Mouse (Mus musculus) megakaryocyte-erythroid progenitor cell, adult 5-6 weeks (primary cell): ENCODE measurements around the gene Mpzl3. TPM values are rescaled to one million over a fixed set of nuclear protein-coding genes. Genes with fewer than 3 reads are reported as not detected.

ENCODE experiments used
- ATAC-seq: replicated peaks from 2 replicates; pipeline ENCODE4 v1.8.0; 2016; ENCODE audit warnings: mild to moderate bottlenecking, inconsistent platforms; ENCODE audit not compliant: severe bottlenecking, poor library complexity, low FRiP score, low TSS enrichment
- total RNA-seq, 2 experiments: library from RNA; stranded (forward) in 1 of 2; stranded (reverse) in 1 of 2; fragments of 200-1000, 215-1000 nt in 1 of 2; fragments of >200 nt in 1 of 2; fragmentation: Nextera tagmentation in 1 of 2; gene quantifications; 2 replicates each; pipeline ENCODE4 v1.2.3; 2014 to 2017

The Mpzl3 gene
- total RNA-seq, 2 experiments from 2014 or later: not detected

DNA sequence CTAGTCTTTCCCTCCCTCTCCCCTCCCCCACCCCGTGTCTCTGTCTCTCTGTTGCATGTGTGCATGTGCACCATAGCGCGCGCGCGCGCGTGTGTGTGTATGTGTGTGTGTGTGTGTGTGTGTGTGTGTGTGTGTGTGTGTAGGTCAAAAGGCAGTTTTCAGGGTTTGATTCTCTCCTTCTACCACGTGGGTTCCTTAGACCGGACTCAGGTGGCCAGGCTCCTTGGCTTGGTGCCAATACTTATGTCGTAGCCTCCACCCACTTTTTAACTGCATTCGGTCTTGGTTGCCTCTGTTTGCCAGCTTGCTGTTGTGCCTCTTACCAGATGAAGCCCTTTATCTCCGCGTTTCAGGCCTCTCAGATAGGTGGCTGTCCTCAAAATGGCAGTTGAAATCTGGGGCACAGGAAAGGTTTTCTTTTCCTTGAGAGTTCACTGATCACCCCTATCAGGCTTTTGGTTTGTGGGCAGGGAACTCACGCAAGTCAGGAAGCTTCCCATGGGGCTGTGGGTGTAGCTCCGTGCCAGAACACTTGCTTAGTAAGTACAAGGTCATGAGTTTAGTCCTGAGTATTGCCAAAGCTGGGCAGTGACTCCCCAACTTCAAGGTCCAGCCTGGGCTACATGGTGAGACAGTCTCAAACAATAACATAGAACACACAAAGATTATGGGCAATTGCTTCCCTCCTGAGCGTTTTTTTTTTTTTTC, 13.7 kb upstream of the Mpzl3 start:
- ATAC-seq: peak; percentile 83

DNA sequence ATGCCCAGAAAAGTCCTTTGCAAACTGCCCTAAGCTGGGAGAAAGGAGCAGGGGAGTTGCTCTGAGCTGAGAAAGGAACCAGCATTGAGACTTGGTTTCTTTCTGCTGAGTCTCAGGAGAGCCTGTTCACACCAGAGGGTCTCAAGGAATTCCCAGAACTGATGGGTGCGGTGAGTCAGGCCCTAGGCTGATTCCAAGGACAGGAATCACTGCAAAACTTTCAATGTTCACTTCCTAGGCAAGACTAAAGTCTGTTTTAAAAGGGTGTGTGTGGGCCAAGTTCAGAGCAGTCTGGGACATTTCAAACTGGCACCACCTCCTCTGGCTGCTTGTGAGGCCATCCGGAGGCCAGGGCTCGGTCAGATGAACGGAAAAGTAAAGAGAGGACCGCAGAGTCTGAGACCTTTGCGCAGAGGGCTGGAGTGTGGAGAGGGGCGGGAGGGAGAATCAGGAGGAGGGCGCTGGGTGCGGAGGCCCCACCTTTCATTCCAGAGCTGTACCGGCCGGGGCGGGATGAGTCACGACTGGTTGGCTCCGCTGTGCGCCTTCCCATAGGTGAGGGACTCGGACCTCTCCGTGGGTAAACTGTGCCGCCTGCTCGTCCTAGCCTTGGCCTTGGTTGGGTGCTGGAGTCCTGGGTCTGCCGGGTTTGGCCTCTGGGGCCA, 12.8 kb upstream of the Mpzl3 start:
- no peak for ATAC-seq

DNA sequence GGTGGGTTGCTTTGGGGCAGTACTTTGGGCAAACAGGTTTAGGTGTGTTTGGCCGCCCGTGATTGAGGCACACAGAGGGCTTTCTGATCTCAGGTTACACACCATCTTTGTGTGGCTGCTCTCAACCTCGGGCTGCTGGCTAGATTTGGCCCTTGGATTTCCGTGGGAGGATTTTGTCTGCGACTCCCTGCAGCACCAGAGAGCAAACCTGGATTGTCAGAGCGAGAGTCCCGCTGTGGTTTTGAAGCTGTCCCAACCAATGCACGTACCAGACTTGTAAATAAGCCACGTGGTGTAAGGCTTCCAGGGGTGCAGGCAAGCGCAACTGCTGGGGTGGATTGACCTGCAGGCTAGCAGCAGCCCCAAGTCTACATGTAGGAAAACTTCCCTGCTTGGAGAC, 12.0 kb upstream of the Mpzl3 start:
- no peak for ATAC-seq

DNA sequence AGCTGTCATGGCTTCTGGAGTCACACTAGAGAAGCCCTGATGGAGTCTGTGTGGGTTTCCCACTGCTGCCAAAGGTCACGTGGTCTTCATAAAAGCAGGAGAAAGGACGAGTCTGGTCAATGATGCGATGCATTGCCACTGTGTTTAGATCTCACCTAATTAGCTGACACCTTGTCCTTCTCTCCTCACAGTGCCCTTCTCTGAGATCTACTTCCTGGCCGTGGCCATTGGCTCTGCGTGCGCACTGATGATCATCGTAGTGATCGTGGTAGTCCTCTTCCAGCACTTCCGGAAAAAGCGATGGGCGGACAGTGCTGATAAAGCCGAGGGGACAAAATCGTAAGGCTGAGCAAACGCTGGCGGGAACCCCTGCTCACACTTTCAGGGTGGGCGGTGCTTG, 8.0 kb upstream of the Mpzl3 start:
- ATAC-seq: no peak

DNA sequence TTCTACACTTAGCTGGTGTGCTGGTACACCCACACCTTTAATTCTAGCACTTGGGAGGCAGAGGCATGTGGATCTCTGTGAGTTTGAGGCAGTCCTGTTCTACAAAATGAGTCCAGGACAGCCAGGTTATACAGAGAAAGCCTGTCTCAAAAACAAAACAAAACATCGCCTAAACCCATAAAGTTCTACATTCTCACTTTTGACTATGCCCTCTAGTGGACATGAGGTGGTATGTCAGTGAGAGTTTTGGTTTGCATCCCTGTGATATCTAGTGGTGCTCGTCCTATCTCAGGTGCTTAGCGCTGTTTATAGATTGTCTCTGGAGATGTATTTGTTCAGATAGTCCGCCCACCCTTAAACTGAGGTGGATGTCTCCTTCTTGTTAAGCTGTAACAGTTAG, 6.5 kb upstream of the Mpzl3 start:
- no peak for ATAC-seq

DNA sequence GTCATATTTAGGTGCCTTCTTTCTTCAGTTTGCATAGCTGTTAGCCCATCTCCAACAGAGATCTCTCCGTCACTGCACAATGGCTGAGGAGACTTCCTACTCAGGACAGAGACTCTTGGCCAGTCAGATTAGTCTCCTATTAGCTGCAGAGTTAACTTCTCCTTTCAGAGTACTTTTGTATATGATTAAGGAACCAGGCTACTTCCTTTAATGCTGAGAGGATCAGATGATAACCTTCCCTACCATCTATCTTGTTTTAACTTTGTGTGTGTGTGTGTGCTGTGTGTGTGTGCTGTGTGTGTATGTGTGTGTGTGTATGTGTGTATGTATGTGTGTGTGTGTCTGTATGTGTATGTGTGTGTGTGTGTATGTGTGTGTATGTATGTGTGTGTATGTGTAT, 5.3 kb upstream of the Mpzl3 start:
- ATAC-seq: no peak

DNA sequence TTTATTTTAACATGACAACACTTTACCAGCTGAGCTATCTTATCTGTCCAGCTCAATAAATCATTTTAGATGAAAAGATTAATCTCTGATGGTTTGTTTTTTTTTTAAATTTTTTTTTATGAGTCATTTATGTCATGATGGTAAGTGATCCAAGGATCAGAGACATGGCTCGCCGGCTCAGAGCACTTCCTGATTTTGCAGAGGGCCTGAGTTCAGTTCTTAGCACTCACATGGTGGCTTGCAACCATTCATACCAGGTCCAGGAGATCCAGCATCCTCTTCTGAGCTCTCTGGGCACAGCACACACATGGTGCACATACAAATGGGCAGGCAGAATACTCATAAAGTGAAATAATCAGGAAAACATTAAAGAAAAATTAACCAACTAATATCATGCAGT, 4.7 kb upstream of the Mpzl3 start:
- no peak for ATAC-seq

DNA sequence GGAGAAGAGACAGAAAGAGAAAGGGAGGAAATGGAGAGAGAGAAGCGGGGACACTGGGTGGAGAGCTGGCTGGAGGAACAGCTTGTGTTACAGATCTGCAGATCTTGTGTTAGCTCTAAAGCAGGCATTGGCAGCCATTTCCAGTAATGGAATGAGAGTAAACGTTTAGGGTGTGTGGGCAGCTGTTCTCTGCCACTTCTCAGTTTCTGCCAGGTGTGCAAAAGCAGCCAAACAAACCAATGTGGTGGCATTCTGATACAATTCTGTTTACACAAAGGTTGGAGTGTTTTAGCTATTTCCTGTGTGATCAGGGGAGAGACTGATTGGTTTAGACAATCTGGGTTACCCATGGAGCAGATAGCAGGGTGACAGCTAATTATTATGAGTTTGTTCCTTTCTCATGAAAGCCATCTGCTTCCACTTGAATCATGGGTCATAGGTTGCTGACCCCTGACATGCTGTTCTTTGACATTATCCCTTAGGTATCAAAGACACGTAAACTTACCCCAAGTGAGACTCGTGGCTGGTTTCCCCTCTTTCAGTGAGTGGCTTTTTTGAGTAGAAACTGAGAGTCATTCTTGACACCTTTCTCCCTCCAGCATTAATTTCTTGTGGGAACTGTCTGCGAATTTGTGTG, 3.4 kb downstream of the Mpzl3 start:
- no peak for ATAC-seq

DNA sequence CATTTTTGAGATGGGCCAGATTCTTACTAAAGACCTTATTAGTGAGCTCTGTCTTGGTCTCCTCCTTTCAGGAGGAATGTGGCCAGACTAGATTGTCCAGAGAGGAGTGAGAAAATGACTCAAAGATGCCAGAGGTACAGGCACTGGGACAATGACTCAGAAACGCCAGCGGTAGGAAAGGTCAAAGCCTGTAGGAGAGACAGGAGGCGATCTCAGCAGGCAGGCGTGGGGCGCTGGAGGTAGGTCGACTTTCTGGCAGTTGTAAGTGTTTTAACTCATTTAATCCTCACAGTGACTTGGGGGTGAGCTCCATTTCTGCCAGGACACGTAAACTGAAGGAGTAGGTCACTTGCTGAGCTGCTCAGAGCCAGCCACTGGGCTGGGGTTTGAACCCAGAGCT, 5.2 kb downstream of the Mpzl3 start:
- ATAC-seq: no peak

DNA sequence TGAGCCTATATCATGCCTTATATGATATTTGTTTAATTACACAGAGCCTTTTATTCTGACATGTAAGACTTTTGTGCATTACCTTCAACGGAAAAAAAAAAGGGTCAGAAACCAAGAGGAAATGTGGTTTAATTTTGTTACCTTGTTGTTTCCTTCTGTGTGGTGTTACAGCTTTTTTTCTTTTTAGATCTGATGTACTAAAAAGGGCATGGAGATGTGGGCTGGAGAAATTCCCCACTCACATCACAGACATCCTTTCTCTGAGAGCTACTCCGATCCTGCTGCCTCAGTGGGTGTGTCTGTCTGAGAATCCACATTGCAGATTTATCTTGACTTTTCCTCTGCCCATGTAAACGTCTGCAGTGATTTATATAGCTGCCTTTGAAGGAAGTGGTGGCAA, 7.7 kb downstream of the Mpzl3 start:
- no peak for ATAC-seq

DNA sequence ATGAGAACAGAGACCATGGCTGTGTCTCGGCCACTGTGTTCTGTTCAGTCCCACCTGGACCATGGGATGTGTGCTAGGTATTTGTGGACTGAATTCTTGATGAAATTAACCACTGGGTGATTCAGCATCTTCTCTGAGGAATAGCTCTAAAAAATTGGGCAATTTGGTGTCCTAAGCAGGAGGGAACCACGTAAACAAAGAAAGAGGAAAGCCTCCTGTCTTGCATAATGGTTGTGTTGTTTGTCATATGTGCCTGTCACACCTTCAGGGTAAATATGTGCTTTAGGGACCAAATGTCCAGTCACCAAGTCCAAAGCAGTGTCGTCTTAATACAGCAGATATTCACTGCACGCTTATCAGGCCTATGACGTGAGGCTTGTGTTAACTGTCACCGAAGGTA, 9.4 kb downstream of the Mpzl3 start:
- no peak for ATAC-seq

DNA sequence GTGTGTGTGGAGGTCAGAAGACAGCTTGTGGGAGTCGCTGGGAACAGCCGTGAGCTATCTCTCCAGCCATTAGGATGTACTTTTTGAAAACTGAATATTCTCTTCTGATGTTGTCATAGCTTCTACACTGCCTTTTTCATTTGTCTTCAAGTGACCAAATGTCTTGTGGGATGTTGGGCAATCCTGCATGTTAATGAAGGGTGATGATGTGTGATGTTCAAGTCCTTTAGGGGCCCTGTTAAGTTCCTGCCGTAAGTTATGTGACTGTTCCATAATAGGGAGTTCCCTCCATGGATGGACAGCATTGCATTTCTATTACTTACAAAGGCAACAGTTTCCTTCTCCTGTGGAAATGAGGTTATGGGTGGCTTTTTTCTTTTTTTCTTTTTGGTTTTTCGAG, 11.7 kb downstream of the Mpzl3 start:
- ATAC-seq: no peak

DNA sequence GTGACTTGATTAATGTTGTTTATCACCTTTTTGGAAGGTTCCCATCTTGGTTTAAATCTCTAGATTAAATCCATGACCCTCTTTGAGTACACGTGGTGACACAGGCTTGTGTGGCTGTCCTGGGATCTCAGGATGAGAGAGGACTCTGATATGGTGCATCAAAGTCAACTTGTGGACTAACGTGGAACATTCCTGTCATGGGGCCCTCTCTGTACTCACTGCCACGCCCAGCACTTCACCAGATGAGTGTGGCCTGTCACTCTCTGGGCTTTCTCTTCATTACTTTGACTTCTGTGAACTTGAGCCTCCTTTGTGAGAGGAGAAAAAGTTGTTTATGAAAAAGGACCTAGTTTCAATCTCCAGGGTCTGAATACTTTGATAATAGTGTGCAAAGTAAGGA, 16.8 kb downstream of the Mpzl3 start:
- ATAC-seq: no peak

DNA sequence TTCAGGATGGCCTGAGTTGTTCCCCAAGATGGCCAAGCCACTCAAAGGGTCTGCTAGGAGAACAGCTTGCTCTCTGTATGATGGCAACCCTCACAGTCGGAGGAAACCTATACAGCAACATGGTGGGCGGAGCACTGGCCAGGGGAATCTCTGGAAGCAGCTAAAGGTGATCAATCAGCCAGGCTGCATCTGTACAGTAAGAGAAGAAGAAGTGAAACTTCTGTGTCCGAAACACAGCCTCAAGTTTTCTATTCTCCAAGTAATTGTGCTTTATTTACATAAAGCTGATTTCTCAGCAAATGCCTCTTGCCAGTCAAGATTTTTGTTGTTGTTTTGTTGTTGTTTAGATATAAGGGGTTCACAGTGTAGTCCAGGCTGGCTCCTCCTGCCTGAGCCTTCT, 22.9 kb downstream of the Mpzl3 start:
- no peak for ATAC-seq

DNA sequence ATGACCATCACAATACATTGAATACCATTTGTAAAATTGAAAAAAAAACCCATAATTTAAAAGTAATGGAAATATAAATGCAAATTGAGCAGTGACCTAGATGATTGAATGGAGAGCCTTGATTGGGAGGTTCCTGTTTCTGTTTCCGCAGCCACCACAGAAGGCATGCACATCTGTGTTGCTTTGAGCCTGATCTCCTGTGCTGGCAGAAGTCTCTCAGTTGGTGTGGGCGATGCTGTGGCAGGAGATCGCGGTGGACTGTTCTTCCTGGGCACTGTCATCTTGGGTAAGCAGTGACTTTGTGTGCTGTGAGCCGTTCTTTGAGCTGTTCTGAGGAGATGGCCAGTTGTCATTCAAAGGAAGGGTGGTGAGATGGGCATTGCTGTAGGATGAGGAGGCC, 24.0 kb downstream of the Mpzl3 start, which contains the start of gene Jaml:
Gene Jaml (plus strand): TSS at position 173 of the 400 bp plus-strand sequence.
- ATAC-seq: no peak

DNA sequence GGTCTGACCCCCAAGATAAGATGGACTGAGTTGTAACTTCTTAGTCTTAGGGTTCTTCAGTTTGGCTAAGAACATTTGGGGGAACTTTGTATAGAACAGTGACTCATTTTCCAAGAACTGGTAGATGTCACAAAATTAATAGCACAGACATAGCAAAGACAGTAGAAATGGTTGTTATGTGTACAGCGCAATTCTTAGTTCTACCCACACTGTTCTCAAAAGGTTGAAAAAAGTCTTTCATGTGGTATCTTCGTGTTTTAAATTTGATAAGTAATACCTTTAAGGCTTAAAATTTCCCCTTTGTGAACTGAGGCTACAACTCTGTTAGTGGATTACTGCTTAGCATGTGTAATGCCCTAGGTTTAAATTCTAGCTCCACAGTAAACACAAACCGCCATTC, 28.1 kb downstream of the Mpzl3 start:
- ATAC-seq: no peak

DNA sequence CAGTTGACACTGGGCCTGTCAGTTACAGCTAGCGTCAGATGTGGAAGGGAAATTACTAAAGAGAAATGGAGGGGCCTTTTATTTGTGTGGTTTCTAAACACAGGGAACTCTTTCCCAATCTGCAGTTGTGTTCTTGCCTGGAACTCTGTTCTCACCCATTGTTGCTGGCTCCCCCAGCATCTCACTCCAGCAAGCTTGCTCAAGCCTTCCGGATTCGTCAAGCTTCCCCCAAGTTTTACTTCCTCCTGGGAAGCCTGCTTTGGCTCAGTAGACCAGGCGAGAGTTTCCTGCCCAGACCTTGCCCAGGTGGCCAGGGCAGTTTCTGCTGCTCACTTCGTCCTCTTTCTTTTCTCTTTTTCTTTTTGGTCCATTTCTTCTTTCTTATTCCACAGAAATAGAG, 29.6 kb downstream of the Mpzl3 start:
- no peak for ATAC-seq

DNA sequence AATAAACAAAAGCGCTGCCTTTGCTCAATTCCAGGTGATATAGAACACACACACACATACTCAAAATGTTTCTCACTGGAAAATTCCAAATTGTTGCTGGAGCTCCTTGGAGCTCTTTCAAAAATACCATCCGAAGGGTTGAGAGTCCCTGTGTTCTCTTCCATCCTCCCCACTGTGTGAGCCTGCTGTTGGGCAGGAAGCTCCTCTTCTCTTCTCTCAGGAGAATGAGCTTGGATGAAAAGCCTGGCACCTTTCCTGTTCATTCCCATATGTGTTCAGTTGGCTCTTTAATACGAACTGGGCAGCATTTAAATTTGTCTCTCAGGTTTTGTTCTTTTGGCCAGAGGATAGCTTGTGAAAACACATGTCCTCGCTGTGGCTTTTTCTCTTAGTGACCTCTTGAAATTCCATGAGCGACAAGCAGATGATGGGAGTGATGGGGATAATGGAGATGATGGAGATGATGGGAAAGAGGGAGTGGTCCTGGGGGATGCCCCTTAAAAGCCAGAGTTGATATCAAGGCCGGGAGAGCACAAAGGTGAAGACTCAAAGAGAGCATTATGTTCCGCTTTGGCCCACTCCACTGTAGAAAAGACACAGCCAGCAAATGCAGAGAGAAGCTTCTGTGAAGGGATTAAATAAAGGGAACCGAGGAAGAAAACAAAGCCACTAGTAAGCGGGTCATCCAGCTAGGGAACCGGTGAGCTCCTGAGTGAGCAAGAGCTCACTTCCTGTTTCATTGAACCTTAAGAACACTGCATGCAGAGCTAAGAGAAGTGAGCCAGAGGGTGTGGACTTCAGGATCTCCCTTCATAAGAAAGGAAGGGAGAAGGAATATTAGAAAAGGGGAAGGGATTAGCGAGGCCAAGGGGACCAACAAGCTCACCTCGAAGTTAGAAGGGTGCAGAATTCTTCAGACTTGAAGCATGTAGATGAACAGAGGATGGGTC, 31.0 kb downstream of the Mpzl3 start:
- ATAC-seq: no peak

DNA sequence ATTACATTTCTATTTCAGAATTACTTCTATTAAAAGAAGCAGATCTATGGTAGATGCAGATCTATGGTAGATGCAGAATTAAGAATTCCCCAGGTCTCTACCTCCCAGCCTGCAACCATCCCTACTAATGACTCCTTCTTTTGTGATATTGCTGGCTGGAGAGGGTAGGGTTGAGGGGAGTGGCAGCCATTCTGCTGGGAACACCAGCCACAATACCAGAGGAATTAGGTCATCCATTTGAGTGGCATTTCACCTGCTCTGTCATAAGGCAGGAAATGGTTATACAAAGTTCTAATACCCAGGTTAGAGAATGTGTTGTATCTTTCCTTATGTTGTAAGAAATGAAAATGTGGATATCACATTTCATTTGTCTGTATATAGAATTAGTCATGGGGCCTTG, 33.1 kb downstream of the Mpzl3 start:
- ATAC-seq: no peak

DNA sequence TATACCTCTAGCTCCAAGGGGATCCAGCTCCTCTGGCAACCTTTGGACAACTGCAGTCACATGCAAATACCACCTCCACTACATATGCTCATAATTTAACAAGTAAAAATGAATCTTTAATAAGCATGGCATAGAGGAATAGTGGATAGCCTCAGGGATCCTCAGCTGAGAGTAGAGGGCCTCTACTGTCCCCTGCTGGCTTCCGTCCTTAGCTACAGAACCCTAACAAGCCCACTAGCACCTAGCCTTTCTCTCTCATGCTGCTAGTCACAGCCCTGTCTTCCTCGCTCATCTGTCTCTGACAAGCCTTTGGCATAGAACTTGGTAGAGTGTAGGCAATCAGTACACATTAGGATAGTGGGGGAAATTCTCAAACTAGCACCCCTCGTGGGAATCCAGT, 35.8 kb downstream of the Mpzl3 start:
- ATAC-seq: no peak
